Mouse (Mus musculus) CH12.LX (cell line): ENCODE measurements at regions not wholly inside any gene's neighbourhood (a gene's known extent, or its start where the extent isn't known, plus 50 kb on each side); places are given as distances from the start of the nearest gene placed in this dataset.

Experiments
- DNase-seq: peaks from one replicate; pipeline ENCODE4 v3.0.0-alpha.2; 2013; ENCODE audit errors: extremely low read depth
- H3K27ac ChIP-seq: 2 replicates; pipeline ENCODE4 v1.5.1; 2012; ENCODE audit warnings: low read depth, mild to moderate bottlenecking, control low read depth, moderate library complexity; ENCODE audit not compliant: insufficient read depth
- H3K27me3 ChIP-seq: replicated peaks from 2 replicates; pipeline ENCODE3; 2012; ENCODE audit warnings: inconsistent platforms
- H3K36me3 ChIP-seq, 2 experiments: replicated peaks in 1 of 2; 2 replicates each; pipeline versions ENCODE3 to v1.6.1; 2012; ENCODE audit warnings: inconsistent platforms in 1 of 2, low read length in 1 of 2, mild to moderate bottlenecking in 1 of 2, mixed read lengths in 1 of 2, moderate library complexity in 1 of 2; ENCODE audit not compliant: control insufficient read depth in 1 of 2, insufficient read depth in 1 of 2
- H3K4me1 ChIP-seq, 2 experiments: 2 replicates each; pipeline ENCODE4 v1.6.1; 2012; ENCODE audit warnings: inconsistent platforms in 1 of 2, moderate library complexity in 1 of 2; ENCODE audit not compliant: insufficient read depth in 2 of 2, control insufficient read depth in 1 of 2
- H3K4me2 ChIP-seq: 2 replicates; pipeline ENCODE4 v1.6.1; 2012; ENCODE audit warnings: low read depth, mild to moderate bottlenecking, control low read depth; ENCODE audit not compliant: poor library complexity, insufficient read depth, severe bottlenecking
- H3K4me3 ChIP-seq, 3 experiments: fragments of 150-350 bp in 1 of 3; sonication (generic) in 1 of 3; replicated peaks in 1 of 3; 2 replicates each; pipeline versions ENCODE3 to v1.5.1; 2011 to 2012; ENCODE audit warnings: low read depth in 2 of 3, low read length in 2 of 3, mild to moderate bottlenecking in 2 of 3, moderate library complexity in 2 of 3, control low read depth in 1 of 3, improper control_type of control experiment in 1 of 3, inconsistent platforms in 1 of 3, mixed read lengths in 1 of 3; ENCODE audit not compliant: poor library complexity in 1 of 3
- H3K79me2 ChIP-seq: replicated peaks from 2 replicates; pipeline ENCODE4 v1.6.1; 2012; ENCODE audit warnings: mild to moderate bottlenecking, moderate library complexity; ENCODE audit not compliant: control insufficient read depth, poor library complexity, insufficient read depth, severe bottlenecking; ENCODE audit errors: extremely low read depth
- H3K9ac ChIP-seq: 2 replicates; pipeline ENCODE4 v1.6.1; 2012; ENCODE audit warnings: low read depth, mild to moderate bottlenecking, control low read depth, moderate library complexity; ENCODE audit not compliant: insufficient read depth
- H3K9me3 ChIP-seq: replicated peaks from 2 replicates; pipeline ENCODE3; 2012; ENCODE audit warnings: low read length, inconsistent platforms, mixed read lengths
- BHLHE40 ChIP-seq: IDR thresholded peaks from 2 replicates; pipeline ENCODE4 v1.6.1; 2011; ENCODE audit warnings: mild to moderate bottlenecking, low read depth, low read length, improper control_type of control experiment
- CHD2 ChIP-seq: IDR thresholded peaks from 2 replicates; pipeline ENCODE4 v1.6.1; 2011; ENCODE audit warnings: low read length, improper control_type of control experiment
- ELF1 ChIP-seq: IDR thresholded peaks from 2 replicates; pipeline ENCODE4 v1.6.1; 2014; ENCODE audit warnings: low read depth, mild to moderate bottlenecking, inconsistent platforms, low read length, improper control_type of control experiment
- EP300 ChIP-seq: IDR thresholded peaks from 2 replicates; pipeline ENCODE4 v1.6.1; 2011; ENCODE audit warnings: low read length, improper control_type of control experiment
- ETS1 ChIP-seq: conservative IDR thresholded peaks from 2 replicates; pipeline ENCODE4 v1.6.1; 2012; ENCODE audit warnings: low read depth, mild to moderate bottlenecking, inconsistent platforms, low read length, improper control_type of control experiment, moderate library complexity
- KAT2A ChIP-seq: IDR thresholded peaks from 2 replicates; pipeline ENCODE4 v1.6.1; 2012; ENCODE audit warnings: low read length, improper control_type of control experiment, inconsistent platforms; ENCODE audit not compliant: insufficient replicate concordance
- MAFK ChIP-seq: IDR thresholded peaks from 2 replicates; pipeline ENCODE4 v1.6.1; 2011; ENCODE audit warnings: low read length, improper control_type of control experiment; ENCODE audit not compliant: insufficient replicate concordance
- MAX ChIP-seq: IDR thresholded peaks from 2 replicates; pipeline ENCODE4 v1.6.1; 2011; ENCODE audit warnings: low read length, improper control_type of control experiment
- MEF2A ChIP-seq: IDR thresholded peaks from 2 replicates; pipeline ENCODE4 v1.6.1; 2014; ENCODE audit warnings: low read depth, mild to moderate bottlenecking, inconsistent platforms, low read length, improper control_type of control experiment, borderline replicate concordance
- MXI1 ChIP-seq: IDR thresholded peaks from 2 replicates; pipeline ENCODE4 v1.6.1; 2011; ENCODE audit warnings: mild to moderate bottlenecking, low read depth, low read length, improper control_type of control experiment
- PAX5 ChIP-seq: IDR thresholded peaks from 2 replicates; pipeline ENCODE4 v1.6.1; 2012; ENCODE audit warnings: low read length, inconsistent platforms, mixed read lengths
- POLR2AphosphoS2 ChIP-seq: IDR thresholded peaks from 2 replicates; pipeline ENCODE4 v1.6.1; 2011; ENCODE audit warnings: low read depth, low read length, improper control_type of control experiment
- SIN3A ChIP-seq: IDR thresholded peaks from 2 replicates; pipeline ENCODE4 v1.6.1; 2012; ENCODE audit warnings: low read length, improper control_type of control experiment, inconsistent platforms
- TBP ChIP-seq: conservative IDR thresholded peaks from 2 replicates; pipeline ENCODE4 v1.6.1; 2011; ENCODE audit warnings: low read depth, low read length, improper control_type of control experiment
- USF1 ChIP-seq: IDR thresholded peaks from 2 replicates; pipeline ENCODE4 v1.6.1; 2014; ENCODE audit warnings: low read depth, mild to moderate bottlenecking, inconsistent platforms, low read length, improper control_type of control experiment
- ZC3H11A ChIP-seq: IDR thresholded peaks from 2 replicates; pipeline ENCODE4 v1.6.1; 2012; ENCODE audit warnings: low read depth, mild to moderate bottlenecking, inconsistent platforms, low read length, improper control_type of control experiment
- ZKSCAN1 ChIP-seq: IDR thresholded peaks from 2 replicates; pipeline ENCODE4 v1.6.1; 2012; ENCODE audit warnings: low read depth, inconsistent platforms, low read length, improper control_type of control experiment, borderline replicate concordance
- ZMIZ1 ChIP-seq: IDR thresholded peaks from 2 replicates; pipeline ENCODE4 v1.6.1; 2012; ENCODE audit warnings: low read depth, mild to moderate bottlenecking, inconsistent platforms, low read length, improper control_type of control experiment
- dilution Hi-C: fragments of 300-500 bp; cut with MboI; formaldehyde crosslinking; loops from 2 replicates; pipeline ENCODE4 v1.14.3; 2020; ENCODE audit warnings: low sequenced_read_pairs; ENCODE audit not compliant: extremely low pct_unique_long_range_greater_than_20kb, extremely low pct_ligation_motif_present
- in situ Hi-C: fragments of 300-500 bp; cut with MboI; formaldehyde crosslinking; loops from 3 replicates; pipeline ENCODE4 v1.14.3; 2019; ENCODE audit warnings: low sequenced_read_pairs, low pct_ligation_motif_present, low pct_unique_long_range_greater_than_20kb, mixed read lengths

- dilution Hi-C loops (no loop called here), in situ Hi-C loops (no loop called here)
- Histone ChIP-seq H3K9me3 (peaks cover 72% of the 10 kb centered on the region), H3K79me2 (no peaks in the 10 kb centered on the region; the same call in 1 of the 2 replicates), H3K4me2 (no peak overlapping the region), H3K27me3 (no peaks in the 10 kb centered on the region), H3K36me3 (no peaks in the 10 kb centered on the region), H3K9ac (no peak overlapping the region), H3K4me1 (no peaks in the 10 kb centered on the region), H3K4me3 (no peak overlapping the region), H3K27ac (no peak overlapping the region)
- DNase-seq = no peak
- no peak for TF ChIP-seq MXI1
- TF ChIP-seq MEF2A = no peak
- TF ChIP-seq MAX = no peak
- no peak for TF ChIP-seq ELF1
- TF ChIP-seq SIN3A = no peak
- TF ChIP-seq ZKSCAN1 = no peak
- no peak for TF ChIP-seq PAX5
Measured at GRCm38 (mm10) chr4:84757172-84757571, 82.1 kb upstream of the Bnc2 start.

GRCm38 (mm10) chr4:84752613-84753185, 77.6 kb upstream of the Bnc2 start:
- Histone ChIP-seq H3K9ac (no peak overlapping the region), H3K79me2 (no peaks in the 10 kb centered on the region), H3K27ac (no peak overlapping the region), H3K27me3 (no peaks in the 10 kb centered on the region), H3K9me3 (peaks cover 58% of the 10 kb centered on the region), H3K36me3 (no peaks in the 10 kb centered on the region), H3K4me1 (no peaks in the 10 kb centered on the region), H3K4me3 (peak overlapping the region in 1 of 3 experiments; percentile 4), H3K4me2 (no peak overlapping the region)
- TF ChIP-seq MAFK = no peak
- TF ChIP-seq ZMIZ1 = no peak
- TF ChIP-seq SIN3A = no peak
- TF ChIP-seq USF1 = no peak
- no peak for TF ChIP-seq EP300
- TF ChIP-seq ELF1 = no peak
- TF ChIP-seq BHLHE40 = no peak
- no peak for TF ChIP-seq ETS1
- TF ChIP-seq KAT2A = no peak
- no peak for TF ChIP-seq ZC3H11A
- no peak for TF ChIP-seq MXI1
- no peak for TF ChIP-seq TBP
- TF ChIP-seq POLR2AphosphoS2 = no peak
- no peak for TF ChIP-seq CHD2
- no peak for DNase-seq
- dilution Hi-C loops (no loop called here), in situ Hi-C loops (no loop called here)
